Mouse (Mus musculus) kidney, embryonic 15.5 days (tissue): Measurements from ENCODE around the gene Atad5. TPM values are rescaled to one million over a fixed set of nuclear protein-coding genes. Genes with fewer than 3 reads are reported as not detected.
"Not testable (repeated sequence)": the region's sequence is repeated elsewhere in the genome, so short reads cannot be mapped to it uniquely, and the experiment has no call there.

Experiments
- ATAC-seq: fragments of 200-750 bp; cut with Nextera tagmentation; replicated peaks from 2 replicates; pipeline ENCODE4 v1.8.0; 2017; ENCODE audit warnings: moderate TSS enrichment; ENCODE audit not compliant: low FRiP score
- H3K27ac ChIP-seq: fragments of 300-500 bp; sonication (generic); 2 replicates; pipeline ENCODE4 v1.5.1; 2015; ENCODE audit warnings: mild to moderate bottlenecking, inconsistent platforms
- H3K27me3 ChIP-seq: fragments of 300-500 bp; sonication (generic); 2 replicates; pipeline ENCODE4 v1.6.1; 2015; ENCODE audit warnings: inconsistent platforms
- H3K36me3 ChIP-seq: fragments of 300-500 bp; sonication (generic); 2 replicates; pipeline ENCODE4 v1.6.1; 2015; ENCODE audit warnings: inconsistent platforms
- H3K4me1 ChIP-seq: fragments of 300-500 bp; sonication (generic); 2 replicates; pipeline ENCODE4 v1.6.1; 2015; ENCODE audit warnings: inconsistent platforms
- H3K4me2 ChIP-seq: fragments of 300-500 bp; sonication (generic); 2 replicates; pipeline ENCODE4 v1.6.1; 2015; ENCODE audit warnings: moderate library complexity, mild to moderate bottlenecking, inconsistent platforms
- H3K4me3 ChIP-seq: fragments of 300-500 bp; sonication (generic); replicated peaks from 2 replicates; pipeline ENCODE4 v1.5.1; 2015; ENCODE audit warnings: mild to moderate bottlenecking, inconsistent platforms
- H3K9ac ChIP-seq: fragments of 300-500 bp; sonication (generic); 2 replicates; pipeline ENCODE4 v1.6.1; 2015; ENCODE audit warnings: mild to moderate bottlenecking, inconsistent platforms
- H3K9me3 ChIP-seq: fragments of 300-500 bp; sonication (generic); replicated peaks from 2 replicates; pipeline ENCODE4 v1.6.1; 2016; ENCODE audit warnings: inconsistent platforms
- WGBS: fragments of 180-500 bp; shearing (Covaris S2); methylation state at CpG from one replicate; pipeline ENCODE4 v1.1.7; 2015; ENCODE audit warnings: mixed read lengths; 5-methylcytosine and 5-hydroxymethylcytosine counted together
- polyA plus RNA-seq: library from polyadenylated mRNA; unstranded; fragments of >200 nt; fragmentation: Nextera tagmentation; extraction: Ambion mirVana; gene quantifications from 2 replicates; pipeline ENCODE4 v1.2.1, GENCODE M21; 2015

Atad5 gene
- 10.9 and 11.9 TPM in 2 replicates for polyA plus RNA-seq

DNA sequence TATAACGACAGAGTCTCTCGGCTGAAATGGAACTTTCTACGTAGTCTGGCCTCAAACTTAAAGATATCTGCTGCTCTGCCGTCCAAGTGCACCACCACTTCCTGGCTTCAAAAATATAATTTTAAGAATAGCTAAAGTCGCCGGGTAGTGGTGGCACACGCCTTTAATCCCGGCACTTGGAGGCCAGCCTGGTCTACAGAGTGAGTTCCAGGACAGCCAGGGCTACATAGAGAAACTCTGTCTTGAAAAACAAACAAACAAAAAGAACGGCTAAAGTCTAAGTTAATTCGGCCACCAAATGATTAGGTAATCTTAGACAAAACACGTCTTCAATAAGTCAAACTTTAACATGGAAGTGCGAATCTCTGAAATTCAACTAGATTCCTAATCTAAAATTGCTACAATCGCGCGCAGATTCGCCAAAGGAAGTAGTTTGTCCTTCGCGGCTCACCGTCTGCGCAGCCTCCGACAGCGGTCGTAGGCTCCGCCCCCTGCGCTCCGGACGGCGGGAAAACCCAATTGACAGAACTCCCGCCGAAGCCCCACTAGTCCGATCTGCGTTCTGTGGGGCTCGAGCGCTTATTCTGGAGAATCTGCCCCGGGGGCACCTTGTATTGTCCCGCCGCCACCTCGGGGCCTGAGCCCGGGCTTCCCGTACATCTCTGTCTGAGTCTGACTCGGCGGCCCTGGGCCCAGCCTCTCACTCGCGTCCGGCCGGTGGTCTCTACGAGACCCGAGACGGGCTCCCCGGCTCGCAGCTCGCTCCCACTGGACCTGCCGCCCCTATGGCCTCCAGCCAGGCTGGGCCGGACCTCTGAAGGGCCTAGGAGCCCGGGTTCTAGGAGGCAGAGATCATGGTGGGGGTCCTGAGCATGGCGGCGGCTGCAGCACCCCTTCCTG lies at the start of gene Atad5:
Atad5 (plus strand) TSS at position 484 of the 900 bp plus-strand sequence.
- Histone ChIP-seq H3K27me3 (no peaks in the 10 kb centered on the region), H3K9ac (peak within 1 kb of the TSS; percentile 88), H3K36me3 (peaks cover 2% of the 10 kb centered on the region; the same call in 1 of the 2 replicates), H3K4me2 (peak within 1 kb of the TSS; percentile 71), H3K4me3 (peak within 1 kb of the TSS; percentile 79), H3K27ac (peak within 1 kb of the TSS; percentile 73), H3K9me3 (no peaks in the 10 kb centered on the region), H3K4me1 (peaks cover 5% of the 10 kb centered on the region; the same call in 1 of the 2 replicates)
- peak; percentile 80; the same call in 1 of the 2 replicates for ATAC-seq
- WGBS: 6% methylated on average over 57 of the region's 57 CpGs

GRCm38 (mm10) chr11:80042615-80043418 lies 46.4 kb upstream of the Atad5 start:
- ATAC-seq: no peak
- WGBS: 54% methylated on average over 10 of the region's 10 CpGs

DNA sequence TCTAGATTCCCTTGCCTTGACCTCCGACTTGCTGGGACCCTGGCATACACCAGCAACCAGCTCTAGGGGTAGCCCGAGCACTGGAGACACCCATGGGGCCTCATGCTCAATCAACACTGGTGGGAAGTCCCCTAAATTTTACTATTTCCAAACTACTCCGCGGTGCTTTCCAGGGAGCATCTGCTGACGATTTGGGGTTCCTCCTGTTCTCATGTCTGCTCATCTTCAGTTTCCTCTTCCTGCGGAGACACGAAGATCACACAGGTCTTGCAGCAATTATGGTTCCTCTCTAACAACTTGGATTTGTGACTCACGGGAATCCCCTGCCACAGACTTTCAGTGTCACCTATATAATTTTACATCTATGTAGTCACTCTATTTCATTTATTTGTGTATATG lies 45.8 kb upstream of the Atad5 start:
- Histone ChIP-seq H3K9ac (no peak overlapping the region), H3K36me3 (peaks cover 35% of the 10 kb centered on the region), H3K4me2 (no peak overlapping the region), H3K4me1 (no peaks in the 10 kb centered on the region), H3K27me3 (no peaks in the 10 kb centered on the region), H3K9me3 (no peaks in the 10 kb centered on the region), H3K27ac (no peak overlapping the region), H3K4me3 (no peak overlapping the region)
- ATAC-seq: no peak
- WGBS: 88% methylated on average over 8 of the region's 8 CpGs

More at GRCm38 (mm10) chr11:80042615-80043418, 46.4 kb upstream of the Atad5 start:
- Histone ChIP-seq H3K27me3 (no peaks in the 10 kb centered on the region), H3K36me3 (peaks cover 31% of the 10 kb centered on the region), H3K27ac (no peak overlapping the region), H3K4me2 (no peak overlapping the region), H3K4me1 (no peaks in the 10 kb centered on the region), H3K4me3 (no peak overlapping the region), H3K9ac (no peak overlapping the region), H3K9me3 (no peaks in the 10 kb centered on the region)

GRCm38 (mm10) chr11:80046856-80047255 lies 42.3 kb upstream of the Atad5 start:
- 56% methylated on average over 7 of the region's 7 CpGs for WGBS
- Histone ChIP-seq H3K9me3 (no peaks in the 10 kb centered on the region), H3K4me2 (no peak overlapping the region), H3K27me3 (no peaks in the 10 kb centered on the region), H3K4me3 (no peak overlapping the region), H3K4me1 (peaks cover 16% of the 10 kb centered on the region), H3K9ac (no peak overlapping the region), H3K27ac (no peak overlapping the region), H3K36me3 (peaks cover 46% of the 10 kb centered on the region)
- ATAC-seq: no peak

DNA sequence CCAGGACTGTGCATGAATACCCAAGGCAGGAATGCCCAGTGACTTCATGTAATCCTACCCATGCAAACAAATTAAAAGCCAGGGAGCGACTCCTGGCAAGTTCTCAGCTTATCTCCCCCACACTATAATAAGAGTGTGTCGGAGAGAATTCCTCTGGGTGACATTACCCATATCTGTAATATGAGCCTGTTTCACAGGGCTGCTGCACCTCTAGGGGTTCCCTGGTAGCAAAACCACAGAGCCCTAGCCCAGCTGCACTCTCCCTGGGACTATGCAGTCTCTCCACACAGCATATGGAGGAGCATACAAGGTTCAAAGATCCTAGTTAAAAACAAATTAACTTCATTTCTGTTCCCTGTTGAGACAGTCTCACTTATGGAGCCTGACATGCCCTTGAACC lies 39.1 kb upstream of the Atad5 start:
- H3K9ac ChIP-seq: no peak overlapping the region
- H3K9me3 ChIP-seq: no peaks in the 10 kb centered on the region
- peaks cover 62% of the 10 kb centered on the region for H3K36me3 ChIP-seq
- 15% methylated on average over 2 of the region's 2 CpGs for WGBS
- no peak overlapping the region for H3K27ac ChIP-seq
- peaks cover 35% of the 10 kb centered on the region for H3K4me1 ChIP-seq
- H3K4me3 ChIP-seq: no peak overlapping the region
- H3K4me2 ChIP-seq: no peak overlapping the region
- no peaks in the 10 kb centered on the region for H3K27me3 ChIP-seq
- peak; percentile 70 for ATAC-seq

GRCm38 (mm10) chr11:80052456-80052855 lies 36.7 kb upstream of the Atad5 start:
- Histone ChIP-seq H3K4me2 (no peak overlapping the region), H3K36me3 (peaks cover 66% of the 10 kb centered on the region), H3K9me3 (no peaks in the 10 kb centered on the region), H3K4me3 (no peak overlapping the region), H3K9ac (no peak overlapping the region), H3K27me3 (no peaks in the 10 kb centered on the region), H3K27ac (peak overlapping the region; percentile 61), H3K4me1 (peaks cover 35% of the 10 kb centered on the region)
- ATAC-seq: 0 out of 2 replicates have a peak, but pooled peaks have one; percentile 36
- 31% methylated on average over 7 of the region's 7 CpGs for WGBS

GRCm38 (mm10) chr11:80053171-80053570 lies 36.0 kb upstream of the Atad5 start:
- Histone ChIP-seq H3K27ac (peak overlapping the region; percentile 61; the same call in 1 of the 2 replicates), H3K36me3 (peaks cover 68% of the 10 kb centered on the region)
- WGBS: 60% methylated on average over 5 of the region's 5 CpGs

GRCm38 (mm10) chr11:80054659-80055058 lies 34.5 kb upstream of the Atad5 start:
- Histone ChIP-seq H3K36me3 (peaks cover 72% of the 10 kb centered on the region), H3K9ac (no peak overlapping the region), H3K27ac (no peak overlapping the region), H3K4me1 (peaks cover 35% of the 10 kb centered on the region), H3K9me3 (no peaks in the 10 kb centered on the region), H3K4me3 (no peak overlapping the region), H3K27me3 (no peaks in the 10 kb centered on the region), H3K4me2 (no peak overlapping the region)
- no peak for ATAC-seq
- 63% methylated on average over 4 of the region's 4 CpGs for WGBS

More at GRCm38 (mm10) chr11:80053171-80053570, 36.0 kb upstream of the Atad5 start:
- Histone ChIP-seq H3K27me3 (no peaks in the 10 kb centered on the region), H3K4me1 (peaks cover 35% of the 10 kb centered on the region), H3K9ac (no peak overlapping the region), H3K4me2 (no peak overlapping the region), H3K9me3 (no peaks in the 10 kb centered on the region), H3K4me3 (no peak overlapping the region)
- 0 out of 2 replicates have a peak, but pooled peaks have one; percentile 46 for ATAC-seq

DNA sequence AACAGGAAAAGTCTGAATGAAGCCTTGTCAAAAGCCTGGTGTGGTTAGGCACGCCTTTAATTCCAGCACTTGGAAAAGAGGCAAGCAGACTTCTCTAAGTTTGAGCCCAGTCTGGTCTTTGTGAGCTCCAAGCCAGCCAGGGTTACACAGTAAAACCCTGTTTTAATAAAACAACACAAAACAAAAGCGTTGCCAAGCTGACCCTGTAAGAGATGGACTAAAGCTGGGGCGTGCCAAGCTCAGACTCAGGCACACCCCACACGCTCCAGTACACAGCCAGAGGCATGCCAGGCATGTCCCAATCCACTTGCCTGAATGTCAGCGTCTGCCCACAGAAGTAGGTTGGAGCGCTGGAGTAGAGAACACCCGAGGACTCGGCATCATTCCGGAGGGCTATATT lies 33.1 kb upstream of the Atad5 start:
- WGBS: 87% methylated on average over 9 of the region's 9 CpGs
- no peak for ATAC-seq

DNA sequence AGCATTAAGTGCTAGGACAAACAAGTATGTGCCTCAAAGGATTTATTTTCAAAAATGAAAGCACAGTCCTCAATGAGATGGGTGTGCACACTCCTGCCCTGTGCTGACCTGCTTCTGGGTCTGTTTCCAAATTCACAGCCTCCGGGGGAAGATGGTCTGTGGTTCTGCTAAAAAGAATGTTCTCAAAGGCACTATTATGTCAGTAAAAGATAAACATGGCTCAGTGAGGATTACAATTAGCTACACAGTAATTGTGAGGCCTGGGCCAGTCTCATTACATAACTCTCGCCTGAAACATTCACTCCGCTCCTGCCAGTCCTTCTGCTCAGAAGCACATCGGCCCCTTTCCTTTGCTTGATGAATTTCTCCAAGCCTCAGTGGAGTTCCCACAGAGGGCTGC lies 27.0 kb upstream of the Atad5 start:
- WGBS: 71% methylated on average over 4 of the region's 4 CpGs
- Histone ChIP-seq H3K4me2 (no peak overlapping the region), H3K36me3 (peaks cover 68% of the 10 kb centered on the region), H3K4me1 (no peaks in the 10 kb centered on the region), H3K27me3 (no peaks in the 10 kb centered on the region), H3K27ac (no peak overlapping the region), H3K4me3 (no peak overlapping the region), H3K9me3 (no peaks in the 10 kb centered on the region), H3K9ac (no peak overlapping the region)
- ATAC-seq: no peak

More for the DNA sequence above, 33.1 kb upstream of the Atad5 start:
- no peak overlapping the region for H3K4me2 ChIP-seq
- H3K4me3 ChIP-seq: no peak overlapping the region
- peaks cover 23% of the 10 kb centered on the region for H3K4me1 ChIP-seq
- H3K9me3 ChIP-seq: no peaks in the 10 kb centered on the region
- H3K27ac ChIP-seq: no peak overlapping the region
- H3K9ac ChIP-seq: no peak overlapping the region
- no peaks in the 10 kb centered on the region for H3K27me3 ChIP-seq
- H3K36me3 ChIP-seq: peaks cover 87% of the 10 kb centered on the region

DNA sequence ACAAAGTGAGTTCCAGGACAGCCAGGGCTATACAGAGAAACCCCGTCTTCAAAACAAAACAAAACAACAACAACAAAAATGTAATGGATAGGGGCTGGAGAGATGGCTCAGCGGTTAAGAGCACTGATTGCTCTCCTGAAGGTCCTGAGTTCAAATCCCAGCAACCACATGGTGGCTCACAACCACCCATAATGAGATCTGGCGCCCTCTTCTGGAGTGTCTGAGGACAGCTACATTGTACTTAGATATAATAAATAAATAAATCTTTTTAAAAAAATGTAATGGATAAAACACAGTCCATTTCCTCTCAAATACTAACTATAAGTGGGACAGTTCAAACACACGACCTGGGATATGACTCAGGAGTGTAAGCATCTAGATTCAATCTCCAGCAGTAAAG lies 22.8 kb upstream of the Atad5 start:
- not testable (repeated sequence) for H3K4me2 ChIP-seq, H3K27ac ChIP-seq, H3K4me1 ChIP-seq, H3K27me3 ChIP-seq, H3K9ac ChIP-seq, ATAC-seq, H3K9me3 ChIP-seq, H3K4me3 ChIP-seq
- WGBS: 84% methylated on average over 4 of the region's 4 CpGs
- peaks cover 27% of the 10 kb centered on the region for H3K36me3 ChIP-seq

GRCm38 (mm10) chr11:80067558-80067957 lies 21.6 kb upstream of the Atad5 start:
- Histone ChIP-seq H3K4me2 (no peak overlapping the region), H3K27me3 (no peaks in the 10 kb centered on the region), H3K4me3 (no peak overlapping the region), H3K9ac (no peak overlapping the region), H3K27ac (0 out of 2 replicates have a peak overlapping the region, but pooled peaks have one; percentile 18), H3K4me1 (no peaks in the 10 kb centered on the region), H3K9me3 (no peaks in the 10 kb centered on the region), H3K36me3 (peaks cover 17% of the 10 kb centered on the region)
- 71% methylated on average over 5 of the region's 5 CpGs for WGBS
- no peak for ATAC-seq
